Comparison of ENCODE assay signal across 8 mouse cellular contexts in genomic region chr13:40716771-40717716, GRCm38 (mm10). TPM values are rescaled to one million over a fixed set of nuclear protein-coding genes. Genes with fewer than 3 reads are reported as not detected.
A peak's percentile ranks its signal among the peaks of the same experiment; 100 is the strongest.
DNase-seq lines count a peak whose midpoint lies in the region; ATAC-seq and TF ChIP-seq lines count a peak whose summit lies in the region.
"Had no signal": no experiment of that assay in that cellular context is flagged by ENCODE, and none has a peak within 500 bp of the region (broad histone marks: within the 10 kb centered on the region; RNA-seq: fewer than 3 reads in every experiment).

No protein-coding gene starts in this region.

- intact Hi-C loops in left cerebral cortex, postnatal 25 days (cut with DNase I), result no loop called here

- H3K27me3 ChIP-seq in kidney, postnatal 0 days (ENCODE audit: insufficient read depth, low read length), result peaks cover 74% of the 10 kb centered on the region
- H3K27me3 ChIP-seq in hindbrain, embryonic 12.5 days, result peaks cover 90% of the 10 kb centered on the region

- H3K4me3 ChIP-seq in kidney, postnatal 0 days (replicated peaks; ENCODE audit: low read depth, low read length), result no peak overlapping the region
- 0 out of 2 replicates have a peak overlapping the region, but pooled peaks have one; percentile 3 for H3K4me3 ChIP-seq in hindbrain, embryonic 12.5 days
- H3K4me3 ChIP-seq: layer of hippocampus, adult 2 months had no signal

- TF ChIP-seq CTCF in kidney, postnatal 0 days (IDR thresholded peaks at IDR 0.05; ENCODE audit: low read depth), result no peak

- 0 out of 2 replicates have a peak, but pooled peaks have one; percentile 9 for ATAC-seq in kidney, postnatal 0 days (replicated peaks; ENCODE audit: low FRiP score, low read depth)
- ATAC-seq in hindbrain, embryonic 12.5 days (ENCODE audit: low FRiP score), result 0 out of 2 replicates have a peak, but pooled peaks have one; percentile 33
- 0 out of 2 replicates have a peak, but pooled peaks have one; percentile 27 for ATAC-seq in monocyte, adult 5-6 weeks (replicated peaks; ENCODE audit: insufficient number of reproducible peaks, low FRiP score, low TSS enrichment, poor library complexity, severe bottlenecking)

- no peak overlapping the region for H3K27ac ChIP-seq in kidney, postnatal 0 days
- no peak overlapping the region for H3K27ac ChIP-seq in hindbrain, embryonic 12.5 days
- H3K27ac ChIP-seq: layer of hippocampus, adult 2 months had no signal

- 9% methylated on average over 37 of the region's 37 CpGs for WGBS in kidney, postnatal 0 days
- WGBS in hindbrain, embryonic 12.5 days, result 3% methylated on average over 31 of the region's 37 CpGs

- no peak for DNase-seq in kidney, postnatal 0 days (ENCODE audit: low spot score)
- no peak for DNase-seq in kidney, adult 8-10 months
- peak; percentile 91 for DNase-seq in ZHBTc4 (ENCODE audit: low read depth, low spot score)
- no peak for DNase-seq in urinary bladder, postnatal 25 days (ENCODE audit: low spot score)
- DNase-seq in left cerebral cortex, postnatal 25 days (ENCODE audit: low spot score in 2 of 2), result no peak

- H3K4me2 ChIP-seq in kidney, postnatal 0 days (ENCODE audit: low read length), result no peak overlapping the region
- peak overlapping the region; percentile 40 for H3K4me2 ChIP-seq in hindbrain, embryonic 12.5 days (replicated peaks)

- no peaks in the 10 kb centered on the region for H3K9me3 ChIP-seq in kidney, postnatal 0 days (replicated peaks; ENCODE audit: low read length)
- no peaks in the 10 kb centered on the region for H3K9me3 ChIP-seq in hindbrain, embryonic 12.5 days (replicated peaks)

- H3K9ac ChIP-seq in kidney, postnatal 0 days (ENCODE audit: low read depth, low read length), result no peak overlapping the region
- no peak overlapping the region for H3K9ac ChIP-seq in hindbrain, embryonic 12.5 days

- H3K4me1 ChIP-seq in kidney, postnatal 0 days (replicated peaks; ENCODE audit: insufficient read depth, low read length), result no peaks in the 10 kb centered on the region
- H3K4me1 ChIP-seq in hindbrain, embryonic 12.5 days, result peaks cover 7% of the 10 kb centered on the region

- no peaks in the 10 kb centered on the region for H3K36me3 ChIP-seq in kidney, postnatal 0 days (ENCODE audit: insufficient read depth, low read length)
- no peaks in the 10 kb centered on the region for H3K36me3 ChIP-seq in hindbrain, embryonic 12.5 days

RNA-seq across cellular contexts. Expression of gene Tfap2a, which starts 21.1 kb away (rescaled TPM):
- polyA plus RNA-seq in kidney, postnatal 0 days (2015; fragmentation: Nextera tagmentation; extraction: Ambion mirVana), result 2.5 and 2.9 TPM in 2 replicates
- polyA plus RNA-seq in hindbrain, embryonic 12.5 days (2016; fragmentation: Nextera tagmentation; extraction: Ambion mirVana), result 20.5 and 21.1 TPM in 2 replicates
- 0.10 to 0.57 TPM in 2 of 3 replicates, not detected in the other for total RNA-seq in monocyte, adult 5-6 weeks (2017)
- under 1 TPM; 0.50 to 0.57 TPM for total RNA-seq in left cerebral cortex, postnatal 25 days (2021)
